Mouse (Mus musculus): ENCODE results near the gene Elmo1. TPM values are rescaled to one million over a fixed set of nuclear protein-coding genes. Genes with fewer than 3 reads are reported as not detected.
A peak's percentile ranks its signal among the peaks of the same experiment; 100 is the strongest.

Gene Elmo1
- total and polyA plus RNA-seq, 3 experiments = 23.1 to 50.2 (median 32.2) TPM

- H3K9me3 ChIP-seq (replicated peaks; ENCODE audit: low read length) = no peaks in the 10 kb centered on the region
- peak overlapping the region; percentile 45; the same call in 1 of the 2 replicates for H3K4me2 ChIP-seq (ENCODE audit: insufficient read depth, low read depth, poor library complexity, severe bottlenecking)
- H3K9ac ChIP-seq (ENCODE audit: insufficient read depth, low read depth) = no peak overlapping the region
- peaks cover 6 to 22% of the 10 kb centered on the region in 2 experiments for H3K4me1 ChIP-seq (ENCODE audit: control insufficient read depth in 1 of 2, insufficient read depth in 2 of 2)
- H3K4me3 ChIP-seq (replicated peaks in 1 of 3; ENCODE audit: low read depth in 2 of 3, low read length in 2 of 3, poor library complexity in 1 of 3) = no peak overlapping the region
- TF ChIP-seq KAT2A (IDR thresholded peaks at IDR 0.05; ENCODE audit: insufficient replicate concordance, low read length) (no peak), RAD21 (IDR thresholded peaks at IDR 0.05; ENCODE audit: low read depth, low read length) (no peak), USF2 (conservative IDR thresholded peaks at IDR 0.05; ENCODE audit: low read depth, low read length) (no peak), CTCF (conservative IDR thresholded peaks at IDR 0.05 in 1 of 2, IDR thresholded peaks at IDR 0.05 in 1 of 2; ENCODE audit: low read depth in 2 of 2, low read length in 2 of 2) (no peak), MEF2A (IDR thresholded peaks at IDR 0.05; ENCODE audit: borderline replicate concordance, low read depth, low read length) (peak; percentile 71; the same call in 1 of the 2 replicates), MAZ (IDR thresholded peaks at IDR 0.05; ENCODE audit: low read depth, low read length) (0 out of 2 replicates have a peak, but pooled peaks have one; percentile 32), E2F4 (IDR thresholded peaks at IDR 0.05; ENCODE audit: insufficient replicate concordance, low read depth, low read length) (no peak), POLR2A (IDR thresholded peaks at IDR 0.05; ENCODE audit: low read depth, low read length) (no peak), PAX5 (IDR thresholded peaks at IDR 0.05; ENCODE audit: low read length) (no peak), JUND (conservative IDR thresholded peaks at IDR 0.05; ENCODE audit: low read depth, low read length) (peak; percentile 70), SIN3A (IDR thresholded peaks at IDR 0.05; ENCODE audit: low read length) (no peak), POLR2AphosphoS2 (IDR thresholded peaks at IDR 0.05; ENCODE audit: low read depth, low read length) (no peak), EP300 (IDR thresholded peaks at IDR 0.05; ENCODE audit: low read length) (peak; percentile 94), ZMIZ1 (IDR thresholded peaks at IDR 0.05; ENCODE audit: low read depth, low read length) (no peak), MYC (IDR thresholded peaks at IDR 0.05; ENCODE audit: low read depth, low read length) (no peak), RCOR1 (conservative IDR thresholded peaks at IDR 0.05; ENCODE audit: low read depth, low read length) (0 out of 2 replicates have a peak, but pooled peaks have one; percentile 60), SMC3 (IDR thresholded peaks at IDR 0.05; ENCODE audit: low read depth, low read length) (no peak), CHD2 (IDR thresholded peaks at IDR 0.05; ENCODE audit: low read length) (0 out of 2 replicates have a peak, but pooled peaks have one; percentile 29), CHD1 (IDR thresholded peaks at IDR 0.05; ENCODE audit: low read depth, low read length) (no peak), ETS1 (conservative IDR thresholded peaks at IDR 0.05; ENCODE audit: low read depth, low read length) (peak; percentile 51), JUN (IDR thresholded peaks at IDR 0.05; ENCODE audit: insufficient read depth, low read depth, low read length) (peak; percentile 80), BHLHE40 (IDR thresholded peaks at IDR 0.05; ENCODE audit: low read depth, low read length) (peak; percentile 57), MXI1 (IDR thresholded peaks at IDR 0.05; ENCODE audit: low read depth, low read length) (no peak), MAX (IDR thresholded peaks at IDR 0.05; ENCODE audit: low read length) (no peak), MAFK (IDR thresholded peaks at IDR 0.05; ENCODE audit: insufficient replicate concordance, low read length) (peak; percentile 62; the same call in 1 of the 2 replicates), IRF4 (IDR thresholded peaks at IDR 0.05; ENCODE audit: low read depth, low read length) (peak; percentile 93), NRF1 (IDR thresholded peaks at IDR 0.05; ENCODE audit: low read depth, low read length) (no peak), UBTF (IDR thresholded peaks at IDR 0.05; ENCODE audit: low read depth, low read length) (no peak)
- in situ Hi-C loops (cut with MboI; ENCODE audit: low pct_ligation_motif_present, low pct_unique_long_range_greater_than_20kb, low sequenced_read_pairs) = no loop called here
- H3K27ac ChIP-seq (ENCODE audit: insufficient read depth, low read depth) = no peak overlapping the region
- peaks cover 0 to 47% of the 10 kb centered on the region in 2 experiments for H3K36me3 ChIP-seq (replicated peaks in 1 of 2; ENCODE audit: control insufficient read depth in 1 of 2, insufficient read depth in 1 of 2, low read length in 1 of 2)
- DNase-seq (ENCODE audit: extremely low read depth) = peak; percentile 67
- H3K79me2 ChIP-seq (replicated peaks; ENCODE audit: control insufficient read depth, extremely low read depth, insufficient read depth, poor library complexity, severe bottlenecking) = no peaks in the 10 kb centered on the region
- dilution Hi-C loops (cut with MboI; ENCODE audit: extremely low pct_ligation_motif_present, extremely low pct_unique_long_range_greater_than_20kb, low sequenced_read_pairs) = no loop called here
- no peaks in the 10 kb centered on the region for H3K27me3 ChIP-seq (replicated peaks)
Measured at GRCm38 (mm10) chr13:20494047-20494739, 403.8 kb downstream of the Elmo1 start.
